Mouse (Mus musculus) CH12.LX (cell line): Measurements from ENCODE around the gene Col6a2. TPM values are rescaled to one million over a fixed set of nuclear protein-coding genes. Genes with fewer than 3 reads are reported as not detected.

ENCODE experiments used
- DNase-seq: peaks from one replicate; pipeline ENCODE4 v3.0.0-alpha.2; 2013; ENCODE audit errors: extremely low read depth
- H3K27ac ChIP-seq: 2 replicates; pipeline ENCODE4 v1.5.1; 2012; ENCODE audit warnings: low read depth, mild to moderate bottlenecking, control low read depth, moderate library complexity; ENCODE audit not compliant: insufficient read depth
- H3K27me3 ChIP-seq: replicated peaks from 2 replicates; pipeline ENCODE3; 2012; ENCODE audit warnings: inconsistent platforms
- H3K36me3 ChIP-seq, 2 experiments: replicated peaks in 1 of 2; 2 replicates each; pipeline versions ENCODE3 to v1.6.1; 2012; ENCODE audit warnings: inconsistent platforms in 1 of 2, low read length in 1 of 2, mild to moderate bottlenecking in 1 of 2, mixed read lengths in 1 of 2, moderate library complexity in 1 of 2; ENCODE audit not compliant: control insufficient read depth in 1 of 2, insufficient read depth in 1 of 2
- H3K4me1 ChIP-seq, 2 experiments: 2 replicates each; pipeline ENCODE4 v1.6.1; 2012; ENCODE audit warnings: inconsistent platforms in 1 of 2, moderate library complexity in 1 of 2; ENCODE audit not compliant: insufficient read depth in 2 of 2, control insufficient read depth in 1 of 2
- H3K4me2 ChIP-seq: 2 replicates; pipeline ENCODE4 v1.6.1; 2012; ENCODE audit warnings: low read depth, mild to moderate bottlenecking, control low read depth; ENCODE audit not compliant: poor library complexity, insufficient read depth, severe bottlenecking
- H3K4me3 ChIP-seq, 3 experiments: fragments of 150-350 bp in 1 of 3; sonication (generic) in 1 of 3; replicated peaks in 1 of 3; 2 replicates each; pipeline versions ENCODE3 to v1.5.1; 2011 to 2012; ENCODE audit warnings: low read depth in 2 of 3, low read length in 2 of 3, mild to moderate bottlenecking in 2 of 3, moderate library complexity in 2 of 3, control low read depth in 1 of 3, improper control_type of control experiment in 1 of 3, inconsistent platforms in 1 of 3, mixed read lengths in 1 of 3; ENCODE audit not compliant: poor library complexity in 1 of 3
- H3K79me2 ChIP-seq: replicated peaks from 2 replicates; pipeline ENCODE4 v1.6.1; 2012; ENCODE audit warnings: mild to moderate bottlenecking, moderate library complexity; ENCODE audit not compliant: control insufficient read depth, poor library complexity, insufficient read depth, severe bottlenecking; ENCODE audit errors: extremely low read depth
- H3K9ac ChIP-seq: 2 replicates; pipeline ENCODE4 v1.6.1; 2012; ENCODE audit warnings: low read depth, mild to moderate bottlenecking, control low read depth, moderate library complexity; ENCODE audit not compliant: insufficient read depth
- H3K9me3 ChIP-seq: replicated peaks from 2 replicates; pipeline ENCODE3; 2012; ENCODE audit warnings: low read length, inconsistent platforms, mixed read lengths
- BHLHE40 ChIP-seq: IDR thresholded peaks from 2 replicates; pipeline ENCODE4 v1.6.1; 2011; ENCODE audit warnings: mild to moderate bottlenecking, low read depth, low read length, improper control_type of control experiment
- CHD1 ChIP-seq: IDR thresholded peaks from 2 replicates; pipeline ENCODE4 v1.6.1; 2012; ENCODE audit warnings: low read depth, low read length, improper control_type of control experiment, inconsistent platforms
- CHD2 ChIP-seq: IDR thresholded peaks from 2 replicates; pipeline ENCODE4 v1.6.1; 2011; ENCODE audit warnings: low read length, improper control_type of control experiment
- CTCF ChIP-seq, 2 experiments: IDR thresholded peaks in 1 of 2; conservative IDR thresholded peaks in 1 of 2; 2 replicates each; pipeline ENCODE4 v1.5.1; 2011 to 2012; ENCODE audit warnings: low read depth in 2 of 2, low read length in 2 of 2, improper control_type of control experiment in 1 of 2, inconsistent platforms in 1 of 2, mild to moderate bottlenecking in 1 of 2, moderate library complexity in 1 of 2
- E2F4 ChIP-seq: IDR thresholded peaks from 2 replicates; pipeline ENCODE4 v1.6.1; 2011; ENCODE audit warnings: low read depth, low read length, improper control_type of control experiment; ENCODE audit not compliant: insufficient replicate concordance
- ELF1 ChIP-seq: IDR thresholded peaks from 2 replicates; pipeline ENCODE4 v1.6.1; 2014; ENCODE audit warnings: low read depth, mild to moderate bottlenecking, inconsistent platforms, low read length, improper control_type of control experiment
- EP300 ChIP-seq: IDR thresholded peaks from 2 replicates; pipeline ENCODE4 v1.6.1; 2011; ENCODE audit warnings: low read length, improper control_type of control experiment
- IRF4 ChIP-seq: IDR thresholded peaks from 2 replicates; pipeline ENCODE4 v1.6.1; 2014; ENCODE audit warnings: low read depth, mild to moderate bottlenecking, inconsistent platforms, low read length, improper control_type of control experiment
- MAFK ChIP-seq: IDR thresholded peaks from 2 replicates; pipeline ENCODE4 v1.6.1; 2011; ENCODE audit warnings: low read length, improper control_type of control experiment; ENCODE audit not compliant: insufficient replicate concordance
- MAZ ChIP-seq: IDR thresholded peaks from 2 replicates; pipeline ENCODE4 v1.6.1; 2012; ENCODE audit warnings: low read depth, mild to moderate bottlenecking, inconsistent platforms, low read length, improper control_type of control experiment, moderate library complexity
- MYC ChIP-seq: IDR thresholded peaks from 2 replicates; pipeline ENCODE4 v1.6.1; 2011; ENCODE audit warnings: low read depth, mild to moderate bottlenecking, improper control_type of control experiment, low read length
- NELFE ChIP-seq: IDR thresholded peaks from 2 replicates; pipeline ENCODE4 v1.6.1; 2011; ENCODE audit warnings: low read depth, low read length, improper control_type of control experiment
- PAX5 ChIP-seq: IDR thresholded peaks from 2 replicates; pipeline ENCODE4 v1.6.1; 2012; ENCODE audit warnings: low read length, inconsistent platforms, mixed read lengths
- POLR2A ChIP-seq: IDR thresholded peaks from 2 replicates; pipeline ENCODE4 v1.6.1; 2011; ENCODE audit warnings: low read depth, mild to moderate bottlenecking, improper control_type of control experiment, low read length
- POLR2AphosphoS2 ChIP-seq: IDR thresholded peaks from 2 replicates; pipeline ENCODE4 v1.6.1; 2011; ENCODE audit warnings: low read depth, low read length, improper control_type of control experiment
- RCOR1 ChIP-seq: conservative IDR thresholded peaks from 2 replicates; pipeline ENCODE4 v1.6.1; 2012; ENCODE audit warnings: low read depth, mild to moderate bottlenecking, inconsistent platforms, low read length, improper control_type of control experiment
- SIN3A ChIP-seq: IDR thresholded peaks from 2 replicates; pipeline ENCODE4 v1.6.1; 2012; ENCODE audit warnings: low read length, improper control_type of control experiment, inconsistent platforms
- TBP ChIP-seq: conservative IDR thresholded peaks from 2 replicates; pipeline ENCODE4 v1.6.1; 2011; ENCODE audit warnings: low read depth, low read length, improper control_type of control experiment
- TCF12 ChIP-seq: IDR thresholded peaks from 2 replicates; pipeline ENCODE4 v1.6.1; 2014; ENCODE audit warnings: low read depth, mild to moderate bottlenecking, inconsistent platforms, low read length, improper control_type of control experiment
- USF1 ChIP-seq: IDR thresholded peaks from 2 replicates; pipeline ENCODE4 v1.6.1; 2014; ENCODE audit warnings: low read depth, mild to moderate bottlenecking, inconsistent platforms, low read length, improper control_type of control experiment
- ZC3H11A ChIP-seq: IDR thresholded peaks from 2 replicates; pipeline ENCODE4 v1.6.1; 2012; ENCODE audit warnings: low read depth, mild to moderate bottlenecking, inconsistent platforms, low read length, improper control_type of control experiment
- ZNF384 ChIP-seq: IDR thresholded peaks from 2 replicates; pipeline ENCODE4 v1.6.1; 2012; ENCODE audit warnings: low read depth, low read length, improper control_type of control experiment, inconsistent platforms
- dilution Hi-C: fragments of 300-500 bp; cut with MboI; formaldehyde crosslinking; loops from 2 replicates; pipeline ENCODE4 v1.14.3; 2020; ENCODE audit warnings: low sequenced_read_pairs; ENCODE audit not compliant: extremely low pct_unique_long_range_greater_than_20kb, extremely low pct_ligation_motif_present
- in situ Hi-C: fragments of 300-500 bp; cut with MboI; formaldehyde crosslinking; loops from 3 replicates; pipeline ENCODE4 v1.14.3; 2019; ENCODE audit warnings: low sequenced_read_pairs, low pct_ligation_motif_present, low pct_unique_long_range_greater_than_20kb, mixed read lengths
- polyA plus RNA-seq: library from polyadenylated mRNA; unstranded; fragments of >175 nt; gene quantifications from 2 replicates; pipeline ENCODE4 v1.2.1, GENCODE M21; 2012; ENCODE audit warnings: low read depth; ENCODE audit not compliant: insufficient read length
- total RNA-seq, 2 experiments: library from RNA; depleted of rRNA; stranded (reverse); fragments of 300-350 nt in 1 of 2; fragments of >200 nt in 1 of 2; gene quantifications; 2 replicates each; pipeline ENCODE4 v1.2.3; 2012 to 2014

Gene Col6a2
- total and polyA plus RNA-seq, 3 experiments, result not detected

DNA sequence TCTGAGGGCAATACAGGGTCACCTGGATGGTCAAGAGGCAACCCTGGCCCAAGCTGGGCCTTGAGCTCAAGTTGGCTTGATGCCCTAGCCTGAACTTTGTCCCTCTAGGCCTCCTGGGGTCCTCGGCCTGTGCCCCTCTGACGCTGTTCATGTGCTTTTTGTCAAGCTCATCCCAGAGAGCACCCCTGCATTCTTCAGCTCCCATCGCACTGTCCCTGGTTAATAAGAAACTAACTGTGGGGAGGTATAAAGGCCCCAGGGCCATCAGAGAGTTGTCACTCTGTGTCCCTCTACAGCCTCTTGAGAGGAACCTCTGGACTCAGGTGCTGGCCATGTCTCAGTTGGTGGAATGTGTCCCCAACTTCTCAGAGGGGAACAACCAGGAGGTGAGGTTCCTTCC is 48.1 kb downstream of the Col6a2 start, which contains the start of gene Ftcd:
Ftcd (plus strand) TSS at position 275 of the 400 bp plus-strand sequence.
- H3K4me1 ChIP-seq, result peaks cover 0 to 3% of the 10 kb centered on the region in 2 experiments; a peak in 2 of 4 replicates
- no peaks in the 10 kb centered on the region for H3K9me3 ChIP-seq
- H3K4me2 ChIP-seq, result no peak within 1 kb of the TSS
- no peaks in the 10 kb centered on the region for H3K79me2 ChIP-seq
- no peak within 1 kb of the TSS for H3K9ac ChIP-seq
- DNase-seq, result no peak
- dilution Hi-C loops, result no loop called here
- H3K4me3 ChIP-seq, result no peak within 1 kb of the TSS
- in situ Hi-C loops, result no loop called here
- H3K27ac ChIP-seq, result no peak within 1 kb of the TSS
- TF ChIP-seq PAX5 (no peak), CTCF (conservative IDR thresholded peaks at IDR 0.05 in 1 of 2, IDR thresholded peaks at IDR 0.05 in 1 of 2; ENCODE audit: low read depth in 2 of 2, low read length in 2 of 2) (no peak), BHLHE40 (no peak), ZNF384 (no peak), CHD2 (no peak), RCOR1 (no peak), MAZ (no peak), NELFE (no peak), E2F4 (no peak), CHD1 (no peak), USF1 (no peak), ZC3H11A (no peak), SIN3A (no peak), EP300 (no peak), MYC (no peak), TCF12 (no peak)
- H3K36me3 ChIP-seq, result no peaks in the 10 kb centered on the region
- peaks cover 52% of the 10 kb centered on the region for H3K27me3 ChIP-seq

- Histone ChIP-seq H3K27ac (no peak overlapping the region), H3K9ac (no peak overlapping the region), H3K79me2 (no peaks in the 10 kb centered on the region), H3K4me2 (no peak overlapping the region), H3K4me3 (no peak overlapping the region), H3K4me1 (peaks cover 0 to 3% of the 10 kb centered on the region in 2 experiments; a peak in 1 of 4 replicates), H3K36me3 (no peaks in the 10 kb centered on the region), H3K27me3 (peaks cover 33% of the 10 kb centered on the region), H3K9me3 (no peaks in the 10 kb centered on the region)
- in situ Hi-C loops, result no loop called here
- dilution Hi-C loops, result no loop called here
- DNase-seq, result no peak
- no peak for TF ChIP-seq TBP
- TF ChIP-seq POLR2A, result no peak
- no peak for TF ChIP-seq CTCF (conservative IDR thresholded peaks at IDR 0.05 in 1 of 2, IDR thresholded peaks at IDR 0.05 in 1 of 2; ENCODE audit: low read depth in 2 of 2, low read length in 2 of 2)
- no peak for TF ChIP-seq ELF1
- no peak for TF ChIP-seq TCF12
- no peak for TF ChIP-seq IRF4
- TF ChIP-seq EP300, result no peak
- no peak for TF ChIP-seq RCOR1
- no peak for TF ChIP-seq POLR2AphosphoS2
- TF ChIP-seq NELFE, result no peak
- no peak for TF ChIP-seq E2F4
- TF ChIP-seq SIN3A, result no peak
- no peak for TF ChIP-seq MAFK
These were observed 51.3 kb downstream of the Col6a2 start for GRCm38 (mm10) chr10:76572151-76572550.
